Mouse (Mus musculus): Measurements from ENCODE around the gene Btbd10. TPM values are rescaled to one million over a fixed set of nuclear protein-coding genes. Genes with fewer than 3 reads are reported as not detected.
A peak's percentile ranks its signal among the peaks of the same experiment; 100 is the strongest.

Gene Btbd10
- polyA plus RNA-seq, 1 experiment from 2014 or later = 19.5 TPM

GRCm38 (mm10) chr7:113268287-113268686 lies 100.9 kb downstream of the Btbd10 start:
- no peaks in the 10 kb centered on the region for H3K27me3 ChIP-seq (replicated peaks; ENCODE audit: control insufficient read depth, insufficient read depth, low read length)
- ATAC-seq (replicated peaks; ENCODE audit: low FRiP score, low TSS enrichment, low read depth) (no peak), DNase-seq (ENCODE audit: low spot score) (peak; percentile 73)

More at GRCm38 (mm10) chr7:113268287-113268686, 100.9 kb downstream of the Btbd10 start:
- WGBS = 79% methylated on average over 9 of the region's 9 CpGs
- no peak overlapping the region for H3K9ac ChIP-seq (ENCODE audit: low read length)
- H3K4me1 ChIP-seq (replicated peaks; ENCODE audit: control insufficient read depth, insufficient read depth, low read length) = peaks cover 6% of the 10 kb centered on the region; the same call in 1 of the 2 replicates
- no peak overlapping the region for H3K4me2 ChIP-seq (ENCODE audit: low read length)
- H3K27ac ChIP-seq (ENCODE audit: low read depth) = no peak overlapping the region
- no peaks in the 10 kb centered on the region for H3K9me3 ChIP-seq (ENCODE audit: control insufficient read depth, low read length)
- H3K36me3 ChIP-seq (ENCODE audit: control insufficient read depth, insufficient read depth, low read length) = no peaks in the 10 kb centered on the region
- no peak overlapping the region for H3K4me3 ChIP-seq (ENCODE audit: low read depth, low read length)

Other genes with a start within 250 kb of the Btbd10 start
- gene Arntl, start 161.9 kb downstream of the Btbd10 start, polyA plus RNA-seq (2014; fragmentation: Nextera tagmentation; extraction: Ambion mirVana) = 7.9 TPM in 2 replicates
- gene Pth, start 19.2 kb upstream of the Btbd10 start, polyA plus RNA-seq (2014; fragmentation: Nextera tagmentation; extraction: Ambion mirVana) = not detected in 2 replicates
- gene Far1, start 144.4 kb upstream of the Btbd10 start, polyA plus RNA-seq (2014; fragmentation: Nextera tagmentation; extraction: Ambion mirVana) = 62.8 and 70.1 TPM in 2 replicates

Measured in intestine, embryonic 14.5 days (tissue).